Mouse (Mus musculus): ENCODE results near the gene Acot4.

DNA sequence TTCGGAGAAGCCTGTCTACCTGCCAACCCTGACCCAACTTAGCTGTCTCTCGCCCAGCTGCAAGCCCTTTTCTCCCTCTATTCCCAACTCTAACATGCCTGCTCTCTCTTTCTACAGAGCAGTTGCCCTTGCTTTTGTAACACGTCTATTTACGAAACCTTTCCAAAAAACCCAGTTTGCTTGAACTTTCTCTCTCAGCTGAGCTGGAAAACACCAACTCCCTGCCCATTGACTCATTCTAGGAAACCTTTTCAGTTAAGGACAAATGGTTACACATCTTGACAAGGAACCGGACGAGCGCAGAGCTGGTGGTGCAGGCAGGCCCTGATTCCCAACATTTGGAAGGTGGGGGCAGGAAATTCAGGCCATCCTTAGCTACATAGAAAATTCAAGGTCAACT is 14.4 kb downstream of the Acot4 start:
- TF ChIP-seq CTCF (IDR thresholded peaks at IDR 0.05) (no peak), EP300 (IDR thresholded peaks at IDR 0.05) (no peak)
